Mouse (Mus musculus): ENCODE data around the gene Gm20388. TPM values are rescaled to one million over a fixed set of nuclear protein-coding genes. Genes with fewer than 3 reads are reported as not detected.

Gene Gm20388
- total RNA-seq, 1 experiment from 2014 or later: 18.4 TPM

DNA sequence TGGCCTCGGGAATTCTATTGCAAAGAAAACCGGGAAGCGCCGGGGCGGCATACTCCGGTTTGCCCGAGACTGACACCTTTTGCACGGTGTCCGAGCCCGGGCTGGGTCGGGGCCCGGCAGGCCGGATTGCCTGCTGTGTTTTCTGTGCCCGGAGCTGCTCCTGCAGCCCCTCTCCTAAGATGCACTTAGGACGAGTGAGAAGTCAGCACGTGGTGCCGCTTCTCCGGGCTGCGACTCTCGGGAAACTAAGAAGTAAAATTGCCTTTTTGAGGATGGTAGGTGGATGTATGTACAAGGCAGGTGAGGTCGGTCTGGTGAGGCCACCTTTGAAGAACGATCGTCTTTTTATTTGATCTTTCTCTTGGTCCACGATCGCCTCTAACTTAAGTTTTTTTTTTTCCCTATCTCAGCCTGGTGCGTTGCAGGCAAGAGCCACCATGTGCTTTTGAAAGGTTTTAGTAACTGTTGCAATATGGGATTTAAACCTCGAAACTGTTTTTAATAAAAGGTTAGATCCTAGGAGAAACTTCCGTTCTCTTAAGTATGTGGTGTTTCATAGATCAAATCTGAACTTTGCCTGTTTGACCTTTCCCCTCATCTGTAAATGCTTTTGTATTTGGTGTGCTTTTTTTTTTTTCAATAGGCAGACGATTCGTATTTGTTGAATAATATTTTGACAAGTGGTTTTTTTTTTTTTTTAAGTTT is 769 bp downstream of the Gm20388 start:
- ATAC-seq (replicated peaks in 1 of 2; ENCODE audit: insufficient read depth in 1 of 2, low FRiP score in 2 of 2, low TSS enrichment in 1 of 2, low read depth in 1 of 2, poor library complexity in 2 of 2, severe bottlenecking in 2 of 2): no peak

DNA sequence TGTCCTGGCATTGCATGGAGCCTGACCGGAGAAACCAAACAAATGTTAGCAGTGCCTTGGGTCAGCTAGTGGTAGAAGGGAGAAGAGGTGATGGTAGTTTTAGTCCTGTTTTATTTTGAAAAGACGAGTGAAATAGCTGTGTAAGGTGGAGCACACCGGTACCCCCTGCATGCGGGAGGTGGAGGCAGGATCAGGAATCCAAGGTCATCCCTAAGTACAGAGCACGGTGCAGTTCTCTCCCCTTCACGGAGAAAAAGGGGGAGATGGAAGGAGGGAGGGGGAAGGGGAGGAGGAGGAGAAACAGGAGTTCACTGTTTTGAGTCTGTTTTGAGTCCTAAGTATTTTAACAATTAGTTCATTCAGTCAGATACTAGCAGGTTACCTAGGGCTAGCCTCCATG is 2.0 kb downstream of the Gm20388 start:
- no peak for ATAC-seq (replicated peaks in 1 of 2; ENCODE audit: insufficient read depth in 1 of 2, low FRiP score in 2 of 2, low TSS enrichment in 1 of 2, low read depth in 1 of 2, poor library complexity in 2 of 2, severe bottlenecking in 2 of 2)

DNA sequence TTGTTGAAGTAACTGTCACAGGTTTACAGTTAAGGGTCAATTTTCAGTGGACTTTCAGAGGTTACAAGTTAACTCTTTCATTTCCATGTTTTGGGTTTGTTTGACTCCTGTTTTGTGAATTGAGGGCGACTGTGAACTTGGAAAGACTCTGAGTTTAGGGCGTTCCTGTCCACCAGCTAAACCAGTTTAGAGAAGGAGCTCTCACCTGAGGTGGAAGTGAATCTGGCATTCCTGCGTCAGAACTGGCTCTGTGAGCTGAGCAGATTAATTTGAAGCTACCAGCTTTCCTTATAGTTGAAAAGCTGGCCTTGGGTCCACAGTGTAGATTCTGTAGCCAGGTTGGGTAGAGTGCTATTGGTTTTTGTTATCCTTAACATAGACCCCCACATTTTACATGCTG is 2.5 kb downstream of the Gm20388 start:
- no peak for ATAC-seq (replicated peaks in 1 of 2; ENCODE audit: insufficient read depth in 1 of 2, low FRiP score in 2 of 2, low TSS enrichment in 1 of 2, low read depth in 1 of 2, poor library complexity in 2 of 2, severe bottlenecking in 2 of 2)

DNA sequence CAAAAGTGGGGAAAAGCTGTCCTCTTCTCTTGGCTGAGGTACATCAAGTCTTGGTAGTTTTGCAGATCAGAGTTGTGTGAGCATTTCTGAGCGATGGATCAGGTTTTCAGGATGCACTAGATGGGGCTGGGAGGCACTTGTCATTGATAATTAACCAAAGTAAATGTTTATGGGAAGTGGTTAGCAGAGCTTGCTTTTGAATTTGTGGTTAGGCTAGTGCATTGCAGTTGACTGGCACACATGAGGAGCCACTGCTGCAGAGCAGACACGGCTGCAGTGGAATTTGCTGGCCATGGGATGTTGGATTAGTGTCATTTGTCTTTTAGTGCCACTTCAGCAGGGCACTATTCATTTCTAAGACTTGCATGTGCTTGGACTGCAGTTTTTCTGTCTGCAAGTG is 3.5 kb downstream of the Gm20388 start:
- ATAC-seq (replicated peaks in 1 of 2; ENCODE audit: insufficient read depth in 1 of 2, low FRiP score in 2 of 2, low TSS enrichment in 1 of 2, low read depth in 1 of 2, poor library complexity in 2 of 2, severe bottlenecking in 2 of 2): peak; percentile 44 to 45; a peak in 1 of 4 replicates

DNA sequence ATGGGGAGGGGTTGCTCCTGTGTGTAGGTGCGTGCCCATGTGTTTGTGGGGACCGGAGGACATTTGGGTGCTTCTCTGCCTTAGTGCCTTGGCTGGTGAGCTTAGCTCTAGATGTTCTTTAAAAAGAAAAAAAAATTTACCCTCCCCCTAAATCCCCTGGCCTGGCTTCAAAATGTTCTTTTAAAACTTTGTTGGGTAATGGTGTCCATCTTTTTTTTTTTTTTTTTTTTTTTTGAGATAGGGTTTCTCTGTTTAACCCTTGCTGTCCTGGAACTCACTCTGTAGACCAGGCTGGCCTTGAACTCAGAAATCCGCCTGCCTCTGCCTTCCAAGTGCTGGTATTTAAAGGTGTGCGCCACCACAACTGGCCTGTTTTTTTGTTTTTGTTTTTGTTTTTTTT is 4.7 kb downstream of the Gm20388 start:
- ATAC-seq (replicated peaks in 1 of 2; ENCODE audit: insufficient read depth in 1 of 2, low FRiP score in 2 of 2, low TSS enrichment in 1 of 2, low read depth in 1 of 2, poor library complexity in 2 of 2, severe bottlenecking in 2 of 2): no peak

DNA sequence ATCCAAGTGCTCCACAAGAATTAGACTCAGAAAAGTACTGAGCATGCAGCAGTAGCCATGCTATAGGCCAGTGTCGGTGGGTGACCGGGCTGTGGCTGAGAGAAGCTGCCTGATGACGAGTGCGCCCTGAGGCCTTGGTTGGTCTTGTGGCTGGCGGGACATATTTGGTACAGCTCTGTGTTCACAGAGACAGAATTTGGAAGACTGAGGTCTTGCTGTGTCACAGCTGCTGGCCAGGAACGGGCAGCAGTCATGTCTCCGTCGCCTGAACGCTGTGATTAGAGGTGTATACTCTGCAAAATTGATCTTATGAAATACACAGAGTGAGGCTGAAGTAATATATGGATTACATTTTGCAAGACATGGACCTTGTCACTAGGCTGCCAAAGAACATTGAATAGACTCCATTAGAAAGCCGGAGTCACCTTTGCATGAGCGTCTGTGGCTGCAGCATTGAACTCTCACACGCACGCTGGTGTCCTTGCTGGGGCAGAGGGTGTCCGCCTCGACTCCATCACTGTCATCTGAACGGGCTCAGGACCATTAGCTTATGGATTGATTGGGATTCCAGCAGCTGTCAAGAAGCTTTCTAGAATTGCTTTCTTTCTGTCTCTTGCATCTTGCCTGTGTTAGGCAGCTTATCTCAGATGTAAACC is 5.7 kb downstream of the Gm20388 start:
- ATAC-seq (replicated peaks in 1 of 2; ENCODE audit: insufficient read depth in 1 of 2, low FRiP score in 2 of 2, low TSS enrichment in 1 of 2, low read depth in 1 of 2, poor library complexity in 2 of 2, severe bottlenecking in 2 of 2): no peak

DNA sequence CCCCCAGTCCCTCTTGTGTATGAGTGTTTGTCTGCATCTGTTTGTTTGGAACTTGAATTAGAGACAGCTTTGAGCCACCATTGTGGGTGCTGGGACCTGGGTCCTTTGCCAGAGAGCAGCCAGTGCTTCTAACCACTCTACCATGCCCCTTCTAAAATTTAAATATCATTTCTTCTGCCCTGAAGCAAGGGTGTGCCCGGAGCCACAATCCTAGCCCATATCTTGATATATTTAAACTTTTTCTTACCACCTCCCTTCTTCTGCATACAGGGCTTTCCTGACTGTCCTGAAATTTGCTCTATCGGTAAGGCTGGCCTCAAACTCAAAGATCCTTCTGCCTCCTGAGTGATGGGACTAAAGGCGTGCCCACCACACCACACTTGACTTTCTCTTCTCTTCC is 6.8 kb downstream of the Gm20388 start:
- ATAC-seq (replicated peaks in 1 of 2; ENCODE audit: insufficient read depth in 1 of 2, low FRiP score in 2 of 2, low TSS enrichment in 1 of 2, low read depth in 1 of 2, poor library complexity in 2 of 2, severe bottlenecking in 2 of 2): no peak

DNA sequence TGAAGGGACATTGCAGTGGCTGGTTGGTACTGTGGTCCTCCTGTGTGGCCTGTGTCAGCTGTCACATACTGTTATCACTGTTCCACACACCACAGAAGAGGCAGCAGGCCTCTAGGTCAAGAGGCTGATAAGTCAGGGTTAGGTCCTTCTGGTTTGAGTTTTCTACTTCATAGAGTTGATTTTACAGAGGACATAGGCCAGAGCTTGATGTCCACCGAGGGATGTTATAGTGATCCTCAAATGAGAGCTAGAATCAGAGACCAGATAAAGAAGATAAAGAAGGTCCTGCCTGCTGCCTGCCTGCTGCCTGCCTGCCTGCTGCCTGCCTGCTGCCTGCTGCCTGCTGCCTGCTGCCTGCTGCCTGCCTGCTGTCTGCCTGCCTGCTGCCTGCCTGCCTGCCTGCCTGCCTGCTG is 7.5 kb downstream of the Gm20388 start:
- peak in 1 of 2 experiments; percentile 35; a peak in 1 of 4 replicates for ATAC-seq (replicated peaks in 1 of 2; ENCODE audit: insufficient read depth in 1 of 2, low FRiP score in 2 of 2, low TSS enrichment in 1 of 2, low read depth in 1 of 2, poor library complexity in 2 of 2, severe bottlenecking in 2 of 2)

DNA sequence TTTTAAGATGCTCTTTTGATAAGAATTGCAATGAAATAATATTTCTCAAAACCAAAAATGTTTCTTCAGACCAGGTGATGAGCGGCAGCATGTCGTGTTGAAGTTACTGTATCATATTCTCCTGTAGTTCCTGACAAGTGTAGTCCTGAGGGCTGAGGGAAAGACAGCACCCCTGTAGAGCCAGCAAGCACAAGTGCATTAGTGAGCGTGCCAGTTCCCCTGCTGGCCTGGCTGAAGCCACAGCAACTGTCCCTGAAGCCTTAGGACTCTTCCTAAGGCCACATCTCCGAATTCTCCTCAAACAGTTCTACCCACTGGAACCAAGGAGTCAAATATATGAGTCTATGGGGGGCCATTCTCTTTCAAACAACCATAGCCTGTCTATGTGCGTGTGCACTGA is 12.6 kb downstream of the Gm20388 start:
- ATAC-seq (replicated peaks in 1 of 2; ENCODE audit: insufficient read depth in 1 of 2, low FRiP score in 2 of 2, low TSS enrichment in 1 of 2, low read depth in 1 of 2, poor library complexity in 2 of 2, severe bottlenecking in 2 of 2): no peak

DNA sequence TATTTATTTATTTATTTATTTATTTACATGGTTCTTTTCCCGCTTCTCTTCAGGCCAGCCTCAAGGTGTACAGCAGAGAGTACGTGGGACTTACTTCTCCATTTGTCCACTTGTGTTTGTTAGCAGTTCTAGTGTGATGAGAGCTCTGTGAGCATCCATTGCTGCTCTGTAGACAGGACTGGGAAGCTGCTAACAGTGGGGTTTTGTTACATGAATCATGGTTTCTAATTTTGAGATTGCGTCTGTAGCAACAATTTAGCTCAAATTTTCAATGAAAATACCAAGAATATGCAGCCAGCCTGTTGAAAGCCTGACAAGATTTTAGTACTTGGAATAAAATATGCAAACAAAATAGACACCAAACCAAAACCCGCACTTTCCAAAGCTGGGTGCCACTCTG is 14.8 kb downstream of the Gm20388 start:
- ATAC-seq (replicated peaks in 1 of 2; ENCODE audit: insufficient read depth in 1 of 2, low FRiP score in 2 of 2, low TSS enrichment in 1 of 2, low read depth in 1 of 2, poor library complexity in 2 of 2, severe bottlenecking in 2 of 2): no peak

DNA sequence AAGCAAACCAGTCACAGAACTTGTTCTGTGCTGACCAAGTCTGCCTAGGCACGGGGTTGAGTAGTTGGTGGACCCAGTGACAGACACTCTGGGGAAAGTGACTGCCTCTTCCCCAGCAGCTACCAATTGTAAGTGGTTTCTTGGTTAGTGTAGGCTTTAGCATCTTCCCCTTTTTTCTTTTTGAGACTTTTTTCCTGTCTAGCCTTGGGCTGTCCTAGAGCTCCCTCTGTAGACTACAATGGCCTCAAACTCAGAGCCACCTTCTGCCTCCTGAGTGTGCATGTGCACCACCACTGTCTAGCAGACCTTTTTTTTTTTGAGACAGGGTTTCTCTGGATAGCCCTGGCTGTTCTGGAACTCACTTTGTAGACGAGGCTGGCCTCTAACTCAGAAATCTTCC is 15.8 kb downstream of the Gm20388 start:
- ATAC-seq (replicated peaks in 1 of 2; ENCODE audit: insufficient read depth in 1 of 2, low FRiP score in 2 of 2, low TSS enrichment in 1 of 2, low read depth in 1 of 2, poor library complexity in 2 of 2, severe bottlenecking in 2 of 2): peak; percentile 81 to 85

DNA sequence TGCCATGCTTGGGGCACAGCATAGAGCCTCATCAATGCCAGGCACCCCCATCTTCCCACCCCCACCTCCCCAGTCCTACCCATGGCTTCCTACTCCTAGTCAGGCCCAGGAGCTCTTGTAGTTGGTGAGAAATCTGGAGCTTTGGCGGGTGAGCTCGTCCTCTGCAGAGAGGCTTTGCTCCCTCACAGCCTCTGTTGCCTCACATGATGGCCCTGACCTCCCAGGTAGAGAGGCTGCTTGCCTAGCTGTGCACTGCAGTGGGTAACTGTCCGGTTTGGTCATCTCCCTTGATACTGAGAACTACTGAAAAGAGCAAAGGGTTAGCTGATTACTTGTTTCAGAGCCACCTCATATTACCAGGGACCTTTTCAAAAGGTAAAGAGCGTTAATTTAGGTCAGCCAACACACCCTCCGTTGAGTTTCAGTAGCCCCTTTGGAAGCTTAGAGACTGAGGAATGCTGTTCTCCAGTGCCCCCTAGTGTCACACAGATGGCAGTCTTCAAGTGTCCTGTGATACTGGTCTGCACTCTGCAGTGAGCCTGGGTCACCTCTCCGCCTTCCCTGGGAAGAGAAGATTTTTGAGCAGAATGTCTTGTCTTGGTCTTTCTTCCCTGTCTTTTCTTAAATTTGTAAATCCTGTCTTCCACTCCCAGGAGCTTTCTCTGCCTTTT is 16.9 kb downstream of the Gm20388 start:
- peak; percentile 36 to 60; a peak in 1 of 4 replicates for ATAC-seq (replicated peaks in 1 of 2; ENCODE audit: insufficient read depth in 1 of 2, low FRiP score in 2 of 2, low TSS enrichment in 1 of 2, low read depth in 1 of 2, poor library complexity in 2 of 2, severe bottlenecking in 2 of 2)

DNA sequence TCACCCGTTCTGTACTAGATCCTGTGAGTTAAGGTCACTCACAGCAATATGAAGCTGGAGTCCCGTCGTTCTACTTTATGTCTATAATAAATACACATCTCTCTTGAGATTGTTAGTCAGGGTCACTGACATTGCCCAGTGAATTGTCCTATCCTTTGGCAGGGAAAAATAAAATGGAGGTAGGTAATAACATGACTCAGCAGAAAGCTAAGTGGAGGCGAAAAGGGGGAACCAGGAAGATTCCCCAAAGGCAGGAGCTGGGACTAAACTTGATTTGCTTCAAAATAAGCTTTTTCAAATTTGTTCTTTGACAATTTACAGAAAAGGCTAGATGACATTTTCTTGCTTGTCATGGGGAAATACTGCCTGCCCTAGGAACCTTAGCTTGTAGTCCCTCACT is 20.7 kb downstream of the Gm20388 start:
- ATAC-seq (replicated peaks in 1 of 2; ENCODE audit: insufficient read depth in 1 of 2, low FRiP score in 2 of 2, low TSS enrichment in 1 of 2, low read depth in 1 of 2, poor library complexity in 2 of 2, severe bottlenecking in 2 of 2): no peak

DNA sequence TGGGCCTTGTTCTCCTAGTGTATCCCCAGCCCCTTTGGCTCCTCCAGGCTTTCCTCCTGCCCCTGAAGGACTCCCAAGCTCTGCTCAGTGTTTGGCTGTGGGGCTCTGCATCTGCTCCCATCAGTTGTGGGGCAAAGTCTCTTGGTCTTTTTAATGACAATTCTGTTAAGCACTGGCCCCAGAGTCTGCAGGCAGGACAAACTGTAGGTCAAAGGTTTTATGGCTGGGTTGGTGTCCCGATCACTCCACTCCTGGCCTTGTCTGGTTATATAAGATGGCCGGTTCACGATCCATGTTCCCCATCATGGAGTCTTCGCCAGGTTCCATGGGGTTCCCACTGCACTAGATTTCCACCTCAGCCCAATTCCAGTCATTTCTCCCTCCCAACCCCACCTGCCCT is 23.0 kb downstream of the Gm20388 start:
- no peak for ATAC-seq (replicated peaks in 1 of 2; ENCODE audit: insufficient read depth in 1 of 2, low FRiP score in 2 of 2, low TSS enrichment in 1 of 2, low read depth in 1 of 2, poor library complexity in 2 of 2, severe bottlenecking in 2 of 2)

DNA sequence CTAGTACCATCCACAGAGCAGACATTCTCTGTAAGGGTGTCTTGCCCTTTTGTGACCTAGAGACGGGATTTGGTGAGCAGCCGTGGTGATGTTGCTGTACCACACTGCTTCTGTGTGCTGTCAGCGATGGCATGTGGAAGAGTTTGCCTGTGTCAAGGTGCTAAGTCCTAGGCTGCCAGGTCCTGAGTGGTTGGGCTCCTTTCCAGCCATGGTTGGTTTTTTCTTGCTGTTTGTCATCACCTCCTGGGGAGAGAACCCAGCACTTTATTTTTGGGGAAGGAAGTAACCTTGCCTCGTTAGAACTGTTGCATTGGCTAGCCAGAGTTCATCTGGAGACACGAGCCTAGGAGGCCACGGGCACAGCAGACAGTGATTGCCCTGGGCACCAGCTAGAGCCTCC is 24.9 kb downstream of the Gm20388 start:
- ATAC-seq (replicated peaks in 1 of 2; ENCODE audit: insufficient read depth in 1 of 2, low FRiP score in 2 of 2, low TSS enrichment in 1 of 2, low read depth in 1 of 2, poor library complexity in 2 of 2, severe bottlenecking in 2 of 2): peak; percentile 61 to 72

DNA sequence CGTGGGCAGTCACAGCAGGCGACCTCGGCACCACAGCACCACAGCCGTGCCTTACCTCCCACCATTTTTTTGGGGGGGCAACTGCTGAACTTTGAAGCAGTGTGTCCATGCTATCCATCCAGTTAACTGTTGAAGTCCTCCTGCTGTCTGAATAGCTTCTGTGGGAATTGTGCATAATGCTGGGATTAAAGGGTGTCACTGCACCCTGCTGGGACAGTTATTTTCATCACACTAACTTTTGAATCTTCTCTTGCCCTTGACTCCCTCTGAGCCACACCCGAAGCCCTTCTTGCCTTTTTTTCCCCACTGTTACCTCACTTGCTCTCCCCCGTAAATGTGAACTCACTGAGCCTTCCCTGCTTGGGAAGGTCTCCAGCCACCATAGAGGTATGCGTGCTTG is 27.8 kb downstream of the Gm20388 start:
- no peak for ATAC-seq (replicated peaks in 1 of 2; ENCODE audit: insufficient read depth in 1 of 2, low FRiP score in 2 of 2, low TSS enrichment in 1 of 2, low read depth in 1 of 2, poor library complexity in 2 of 2, severe bottlenecking in 2 of 2)

DNA sequence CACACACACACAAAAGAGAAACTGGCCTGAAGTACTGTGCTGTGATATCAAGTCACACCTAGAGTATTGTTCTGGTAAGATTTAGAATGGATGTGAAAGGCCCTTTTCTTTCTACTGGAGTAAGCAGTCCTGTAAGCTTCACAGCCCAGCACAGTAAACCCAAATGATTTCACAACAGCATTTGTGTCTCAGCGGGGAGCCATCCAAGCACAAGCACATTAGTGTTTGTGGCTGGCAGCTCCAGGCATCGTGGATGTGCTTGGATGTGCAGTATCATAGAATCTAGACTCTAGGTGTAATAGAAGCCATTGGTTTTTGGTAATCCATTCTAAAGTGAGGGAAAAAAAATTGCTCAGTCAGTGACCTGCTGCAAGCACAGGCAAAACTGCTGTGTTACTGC is 28.7 kb downstream of the Gm20388 start:
- ATAC-seq (replicated peaks in 1 of 2; ENCODE audit: insufficient read depth in 1 of 2, low FRiP score in 2 of 2, low TSS enrichment in 1 of 2, low read depth in 1 of 2, poor library complexity in 2 of 2, severe bottlenecking in 2 of 2): no peak

DNA sequence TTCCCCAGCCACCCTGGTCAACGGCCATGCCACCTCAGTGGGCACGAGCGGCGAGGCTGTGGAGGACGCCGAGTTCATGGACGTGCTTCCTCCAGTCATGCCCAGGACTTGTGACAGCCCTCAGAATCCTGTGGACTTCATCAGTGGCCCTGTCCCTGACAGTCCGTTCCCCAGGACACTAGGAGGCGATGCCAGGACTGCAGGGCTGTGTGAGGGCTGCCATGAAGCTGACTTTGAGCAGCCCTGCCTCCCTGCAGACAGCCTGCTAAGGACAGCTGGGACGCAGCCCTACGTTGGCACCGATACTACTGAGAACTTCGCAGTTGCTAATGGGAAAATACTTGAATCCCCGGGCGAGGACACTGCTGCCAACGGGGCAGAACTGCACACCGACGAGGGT is 30.8 kb downstream of the Gm20388 start:
- ATAC-seq (replicated peaks in 1 of 2; ENCODE audit: insufficient read depth in 1 of 2, low FRiP score in 2 of 2, low TSS enrichment in 1 of 2, low read depth in 1 of 2, poor library complexity in 2 of 2, severe bottlenecking in 2 of 2): no peak
